9 mouse cellular contexts compared by ENCODE assay signal in the genomic region with DNA sequence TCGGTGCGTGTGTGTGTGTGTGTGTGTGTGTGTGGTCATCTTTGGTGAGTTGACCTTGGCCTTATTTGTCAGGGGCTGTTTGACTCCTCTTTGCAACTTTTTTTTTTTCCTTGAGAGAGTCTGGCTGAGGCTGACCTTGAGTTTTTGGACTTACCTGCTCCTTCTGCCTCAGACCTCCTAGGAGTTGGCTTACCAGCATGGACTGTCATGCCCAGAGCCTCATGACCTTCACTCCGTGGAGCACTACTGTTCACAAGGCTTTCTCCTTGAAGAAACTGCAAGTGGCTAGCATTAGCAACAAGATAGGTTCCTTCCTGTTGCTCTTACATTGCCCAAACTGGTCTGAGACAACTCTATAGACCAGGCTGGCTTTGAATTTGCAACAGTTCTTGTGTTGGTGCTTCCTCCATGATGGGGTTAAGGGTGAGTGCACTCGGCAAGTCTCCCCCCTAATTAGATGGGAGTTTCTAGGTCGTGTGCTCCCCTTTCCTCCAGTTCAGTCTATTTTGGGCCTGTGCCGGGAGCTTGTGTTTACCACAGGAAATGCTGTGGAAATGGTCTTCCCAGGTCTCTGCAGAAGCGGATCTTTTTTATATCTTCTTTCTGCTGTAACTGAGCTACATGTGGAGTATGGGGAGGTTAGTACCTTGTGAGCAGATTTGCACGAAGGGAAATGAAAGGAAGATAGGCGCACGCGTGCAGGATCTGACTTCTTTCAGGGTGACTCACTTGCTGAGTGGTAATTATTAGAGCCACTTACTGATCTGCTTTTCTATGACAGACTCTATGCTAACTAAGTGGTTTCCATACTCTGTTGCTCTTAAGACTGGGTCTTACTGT. TPM values are rescaled to one million over a fixed set of nuclear protein-coding genes. Genes with fewer than 3 reads are reported as not detected.
A peak's percentile ranks its signal among the peaks of the same experiment; 100 is the strongest.
DNase-seq lines count a peak whose midpoint lies in the region; ATAC-seq and TF ChIP-seq lines count a peak whose summit lies in the region.
"Had no signal": no experiment of that assay in that cellular context is flagged by ENCODE, and none has a peak within 500 bp of the region (broad histone marks: within the 10 kb centered on the region; RNA-seq: fewer than 3 reads in every experiment).

No protein-coding gene starts in this region.

- no peak overlapping the region for H3K9ac ChIP-seq in heart, embryonic 12.5 days
- H3K9ac ChIP-seq in liver, embryonic 13.5 days = no peak overlapping the region
- H3K9ac ChIP-seq in forebrain, embryonic 15.5 days (replicated peaks) = no peak overlapping the region
- H3K9ac ChIP-seq: embryonic facial prominence, embryonic 12.5 days had no signal

- WGBS in cerebellum, adult 2 months = 83% methylated on average over 11 of the region's 11 CpGs
- WGBS in heart, embryonic 12.5 days = 51% methylated on average over 11 of the region's 11 CpGs
- WGBS in liver, embryonic 13.5 days (ENCODE audit: insufficient replicate concordance) = 49% methylated on average over 11 of the region's 11 CpGs
- 85% methylated on average over 11 of the region's 11 CpGs for WGBS in forebrain, embryonic 15.5 days

- no peak overlapping the region for H3K4me3 ChIP-seq in cerebellum, adult 2 months (replicated peaks; ENCODE audit: insufficient read depth, low read depth, low read length)
- no peak overlapping the region for H3K4me3 ChIP-seq in heart, embryonic 12.5 days
- H3K4me3 ChIP-seq in liver, embryonic 13.5 days (replicated peaks) = no peak overlapping the region
- no peak overlapping the region for H3K4me3 ChIP-seq in forebrain, embryonic 15.5 days
- H3K4me3 ChIP-seq: embryonic facial prominence, embryonic 12.5 days had no signal

- ATAC-seq in heart, embryonic 12.5 days (ENCODE audit: insufficient number of reproducible peaks, low FRiP score) = no peak
- ATAC-seq in liver, embryonic 13.5 days (ENCODE audit: low read depth) = no peak
- ATAC-seq in forebrain, embryonic 15.5 days (replicated peaks) = no peak

- H3K27ac ChIP-seq in cerebellum, adult 2 months (ENCODE audit: insufficient read depth, low read length) = peak overlapping the region; percentile 59
- H3K27ac ChIP-seq in heart, embryonic 12.5 days (ENCODE audit: poor library complexity, severe bottlenecking) = peak overlapping the region; percentile 58
- H3K27ac ChIP-seq in liver, embryonic 13.5 days = peak overlapping the region; percentile 71
- no peak overlapping the region for H3K27ac ChIP-seq in forebrain, embryonic 15.5 days (replicated peaks)
- H3K27ac ChIP-seq: embryonic facial prominence, embryonic 12.5 days had no signal

- no peak for DNase-seq in cerebellum, adult 2 months
- DNase-seq in cerebellum, adult 8-10 months = no peak
- peak; percentile 52 for DNase-seq in CD4-positive, CD25-positive, alpha-beta regulatory T cell, adult 2 months (ENCODE audit: low read depth, low spot score)
- no peak for DNase-seq in liver, embryonic 13.5 days
- no peak for DNase-seq in thymus, postnatal 25 days
- DNase-seq in spleen, adult 18-20 months = no peak

- no peak for TF ChIP-seq CTCF in cerebellum, adult 2 months (IDR thresholded peaks at IDR 0.05; ENCODE audit: borderline replicate concordance, insufficient read depth, low read depth, low read length)

- peaks cover 10% of the 10 kb centered on the region for H3K4me1 ChIP-seq in cerebellum, adult 2 months (ENCODE audit: control insufficient read depth, insufficient read depth, low read length)
- peaks cover 24% of the 10 kb centered on the region for H3K4me1 ChIP-seq in heart, embryonic 12.5 days (replicated peaks)
- H3K4me1 ChIP-seq in liver, embryonic 13.5 days (replicated peaks) = peaks cover 27% of the 10 kb centered on the region
- H3K4me1 ChIP-seq in forebrain, embryonic 15.5 days = 0 out of 2 replicates have a peak, but pooled peaks cover 3% of the 10 kb centered on the region
- H3K4me1 ChIP-seq: embryonic facial prominence, embryonic 12.5 days had no signal

- no peaks in the 10 kb centered on the region for H3K27me3 ChIP-seq in cerebellum, adult 2 months (ENCODE audit: control insufficient read depth, insufficient read depth, low read length)
- H3K27me3 ChIP-seq in heart, embryonic 12.5 days (replicated peaks) = no peaks in the 10 kb centered on the region
- H3K27me3 ChIP-seq in liver, embryonic 13.5 days = no peaks in the 10 kb centered on the region
- H3K27me3 ChIP-seq in forebrain, embryonic 15.5 days = no peaks in the 10 kb centered on the region
- H3K27me3 ChIP-seq: embryonic facial prominence, embryonic 12.5 days had no signal

- H3K36me3 ChIP-seq in heart, embryonic 12.5 days = peaks cover 38% of the 10 kb centered on the region
- peaks cover 41% of the 10 kb centered on the region for H3K36me3 ChIP-seq in liver, embryonic 13.5 days
- H3K36me3 ChIP-seq in forebrain, embryonic 15.5 days = peaks cover 28% of the 10 kb centered on the region

- H3K4me2 ChIP-seq in heart, embryonic 12.5 days = no peak overlapping the region
- 0 out of 2 replicates have a peak overlapping the region, but pooled peaks have one; percentile 1 for H3K4me2 ChIP-seq in liver, embryonic 13.5 days
- no peak overlapping the region for H3K4me2 ChIP-seq in forebrain, embryonic 15.5 days (replicated peaks)
- H3K4me2 ChIP-seq: embryonic facial prominence, embryonic 12.5 days had no signal

- no peak for TF ChIP-seq POLR2A in cerebellum, adult 2 months (IDR thresholded peaks at IDR 0.05; ENCODE audit: borderline replicate concordance, insufficient read depth, low read length)

- no peaks in the 10 kb centered on the region for H3K9me3 ChIP-seq in heart, embryonic 12.5 days (replicated peaks)
- no peaks in the 10 kb centered on the region for H3K9me3 ChIP-seq in liver, embryonic 13.5 days (replicated peaks)
- H3K9me3 ChIP-seq in forebrain, embryonic 15.5 days = no peaks in the 10 kb centered on the region
- H3K9me3 ChIP-seq: embryonic facial prominence, embryonic 12.5 days had no signal

RNA-seq across cellular contexts. Expression of a gene that starts 54.0 kb away (rescaled TPM):
- polyA plus RNA-seq in cerebellum, adult 2 months (2012; rRNA removed) = 9.5 and 9.7 TPM in 2 replicates
- 2.9 and 3.3 TPM in 2 replicates for polyA plus RNA-seq in heart, embryonic 12.5 days (2016; fragmentation: Nextera tagmentation; extraction: Ambion mirVana)
- polyA plus RNA-seq in liver, embryonic 13.5 days (2015; fragmentation: Nextera tagmentation; extraction: Ambion mirVana) = 1.1 and 1.7 TPM in 2 replicates
- polyA plus RNA-seq in forebrain, embryonic 15.5 days (2015; fragmentation: Nextera tagmentation; extraction: Ambion mirVana) = 6.6 and 6.8 TPM in 2 replicates

RNA-seq across cellular contexts. Expression of a gene that starts 54.4 kb away (rescaled TPM):
- polyA plus RNA-seq in cerebellum, adult 2 months (2012; rRNA removed) = 80.6 and 82.5 TPM in 2 replicates
- 77.2 and 79.9 TPM in 2 replicates for polyA plus RNA-seq in heart, embryonic 12.5 days (2016; fragmentation: Nextera tagmentation; extraction: Ambion mirVana)
- 34.4 and 34.6 TPM in 2 replicates for polyA plus RNA-seq in liver, embryonic 13.5 days (2015; fragmentation: Nextera tagmentation; extraction: Ambion mirVana)
- 93.0 and 99.8 TPM in 2 replicates for polyA plus RNA-seq in forebrain, embryonic 15.5 days (2015; fragmentation: Nextera tagmentation; extraction: Ambion mirVana)
